Mouse (Mus musculus) liver, adult 2 months (tissue): ENCODE data around the gene Hspa1b. TPM values are rescaled to one million over a fixed set of nuclear protein-coding genes. Genes with fewer than 3 reads are reported as not detected.
"Not testable (repeated sequence)": the region's sequence is repeated elsewhere in the genome, so short reads cannot be mapped to it uniquely, and the experiment has no call there.

Source experiments
- DNase-seq: peaks from one replicate; pipeline ENCODE4 v3.0.0-alpha.2; 2011; ENCODE audit warnings: low read depth, low spot score; ENCODE audit errors: extremely low read depth
- H3K27ac ChIP-seq: fragments of 200-500 bp; replicated peaks from 2 replicates; pipeline ENCODE4 v1.5.1; 2012; ENCODE audit warnings: low read depth, mild to moderate bottlenecking, control low read depth, inconsistent platforms, low read length; ENCODE audit not compliant: insufficient read depth
- H3K27me3 ChIP-seq: fragments of 200-500 bp; 2 replicates; pipeline ENCODE4 v1.6.1; 2012; ENCODE audit warnings: mild to moderate bottlenecking, moderate library complexity, low read length, inconsistent platforms; ENCODE audit not compliant: control insufficient read depth, insufficient read depth
- H3K36me3 ChIP-seq: fragments of 200-500 bp; 2 replicates; pipeline ENCODE4 v1.6.1; 2012; ENCODE audit warnings: low read length, inconsistent platforms; ENCODE audit not compliant: control insufficient read depth, insufficient read depth
- H3K4me1 ChIP-seq: fragments of 200-500 bp; 2 replicates; pipeline ENCODE4 v1.6.1; 2011; ENCODE audit warnings: low read length; ENCODE audit not compliant: control insufficient read depth, insufficient read depth
- H3K4me3 ChIP-seq: fragments of 200-500 bp; 2 replicates; pipeline ENCODE4 v1.5.1; 2011; ENCODE audit warnings: low read depth, mild to moderate bottlenecking, control low read depth, low read length, moderate library complexity; ENCODE audit not compliant: insufficient read depth
- H3K79me2 ChIP-seq: fragments of 200-500 bp; 2 replicates; pipeline ENCODE4 v1.6.1; 2012; ENCODE audit warnings: inconsistent platforms, mild to moderate bottlenecking, low read length, moderate library complexity; ENCODE audit not compliant: control insufficient read depth, insufficient read depth
- H3K9ac ChIP-seq: fragments of 200-500 bp; 2 replicates; pipeline ENCODE4 v1.6.1; 2012; ENCODE audit warnings: low read depth, mild to moderate bottlenecking, control low read depth, inconsistent platforms, low read length
- CTCF ChIP-seq: fragments of 200-500 bp; IDR thresholded peaks from 2 replicates; pipeline ENCODE4 v1.5.1; 2011; ENCODE audit warnings: low read depth, low read length, control low read depth
- POLR2A ChIP-seq: fragments of 200-500 bp; IDR thresholded peaks from 2 replicates; pipeline ENCODE4 v1.6.1; 2011; ENCODE audit warnings: low read length, control low read depth; ENCODE audit not compliant: insufficient read depth; ENCODE audit errors: extremely low read depth
- WGBS: fragments of 180-500 bp; shearing (Covaris S2); methylation state at CpG from one replicate; pipeline ENCODE4 v1.1.7; 2018; 5-methylcytosine and 5-hydroxymethylcytosine counted together
- polyA plus RNA-seq: library from polyadenylated mRNA; depleted of rRNA; stranded (reverse); fragments of >200 nt; gene quantifications from 2 replicates; pipeline ENCODE4 v1.2.3, GENCODE M21; 2012; rRNA removed
- total RNA-seq: library from RNA; depleted of rRNA; stranded (reverse); fragments of >200 nt; gene quantifications from 2 replicates; pipeline ENCODE4 v1.2.3, GENCODE M21; 2014; rRNA removed

Hspa1b gene
- total RNA-seq (3.6 and 10.1 TPM in 2 replicates), polyA plus RNA-seq (10.0 and 11.2 TPM in 2 replicates)

GRCm38 (mm10) chr17:34959130-34959778, at the start of gene Hspa1b:
Gene Hspa1b (minus strand): TSS chr17:34959238.
- H3K79me2 ChIP-seq, H3K36me3 ChIP-seq, H3K27me3 ChIP-seq, H3K4me1 ChIP-seq: not testable (repeated sequence)
- Histone ChIP-seq H3K27ac (peak within 1 kb of the TSS; percentile 81), H3K9ac (peak within 1 kb of the TSS; percentile 74), H3K4me3 (peak within 1 kb of the TSS; percentile 54)
- WGBS = under 1% methylated on average over 32 of the region's 32 CpGs
- TF ChIP-seq POLR2A = peak; percentile 53; the same call in 1 of the 2 replicates
- peak; percentile 68 for DNase-seq

- H3K4me1 ChIP-seq = no peaks in the 10 kb centered on the region
- 96% methylated on average over 7 of the region's 7 CpGs for WGBS
- no peak for TF ChIP-seq CTCF
- TF ChIP-seq POLR2A = no peak
- no peak overlapping the region for H3K27ac ChIP-seq
- no peak overlapping the region for H3K4me3 ChIP-seq
- DNase-seq = no peak
- no peak overlapping the region for H3K9ac ChIP-seq
- peaks cover 6% of the 10 kb centered on the region; the same call in 1 of the 2 replicates for H3K36me3 ChIP-seq
- no peaks in the 10 kb centered on the region for H3K79me2 ChIP-seq
- H3K27me3 ChIP-seq = no peaks in the 10 kb centered on the region
Observed at GRCm38 (mm10) chr17:35007387-35007991, 48.5 kb upstream of the Hspa1b start.

- not testable (repeated sequence) for H3K79me2 ChIP-seq, H3K27ac ChIP-seq, H3K36me3 ChIP-seq, H3K4me3 ChIP-seq, H3K9ac ChIP-seq, H3K27me3 ChIP-seq, H3K4me1 ChIP-seq, DNase-seq
- WGBS = 94% methylated on average over 4 of the region's 5 CpGs
Observed at GRCm38 (mm10) chr17:35005902-35006301, 46.9 kb upstream of the Hspa1b start.

- Histone ChIP-seq H3K4me3 (no peak overlapping the region), H3K27me3 (no peaks in the 10 kb centered on the region), H3K79me2 (no peaks in the 10 kb centered on the region; the same call in 1 of the 2 replicates), H3K27ac (no peak overlapping the region), H3K4me1 (0 out of 2 replicates have a peak, but pooled peaks cover 8% of the 10 kb centered on the region), H3K9ac (no peak overlapping the region), H3K36me3 (peaks cover 6% of the 10 kb centered on the region; the same call in 1 of the 2 replicates)
- no peak for DNase-seq
- 97% methylated on average over 10 of the region's 10 CpGs for WGBS
- TF ChIP-seq CTCF (no peak), POLR2A (no peak)
Observed at GRCm38 (mm10) chr17:35005158-35005557, 46.1 kb upstream of the Hspa1b start.

- H3K4me1 ChIP-seq = peaks cover 12% of the 10 kb centered on the region
- no peak overlapping the region for H3K9ac ChIP-seq
- H3K27ac ChIP-seq = no peak overlapping the region
- no peaks in the 10 kb centered on the region for H3K27me3 ChIP-seq
- H3K79me2 ChIP-seq = no peaks in the 10 kb centered on the region; the same call in 1 of the 2 replicates
- peaks cover 6% of the 10 kb centered on the region; the same call in 1 of the 2 replicates for H3K36me3 ChIP-seq
- no peak for TF ChIP-seq POLR2A
- TF ChIP-seq CTCF = no peak
- WGBS = 98% methylated on average over 17 of the region's 17 CpGs
- DNase-seq = no peak
- H3K4me3 ChIP-seq = no peak overlapping the region
Observed at GRCm38 (mm10) chr17:35004075-35004717, 45.2 kb upstream of the Hspa1b start.
